Mouse (Mus musculus) cerebellum, adult 11 months (tissue): ENCODE measurements around the gene Hoxd9.

Experiments used
- DNase-seq: peaks from one replicate; pipeline ENCODE4 v3.0.0; 2022

The Hoxd9 gene

DNA sequence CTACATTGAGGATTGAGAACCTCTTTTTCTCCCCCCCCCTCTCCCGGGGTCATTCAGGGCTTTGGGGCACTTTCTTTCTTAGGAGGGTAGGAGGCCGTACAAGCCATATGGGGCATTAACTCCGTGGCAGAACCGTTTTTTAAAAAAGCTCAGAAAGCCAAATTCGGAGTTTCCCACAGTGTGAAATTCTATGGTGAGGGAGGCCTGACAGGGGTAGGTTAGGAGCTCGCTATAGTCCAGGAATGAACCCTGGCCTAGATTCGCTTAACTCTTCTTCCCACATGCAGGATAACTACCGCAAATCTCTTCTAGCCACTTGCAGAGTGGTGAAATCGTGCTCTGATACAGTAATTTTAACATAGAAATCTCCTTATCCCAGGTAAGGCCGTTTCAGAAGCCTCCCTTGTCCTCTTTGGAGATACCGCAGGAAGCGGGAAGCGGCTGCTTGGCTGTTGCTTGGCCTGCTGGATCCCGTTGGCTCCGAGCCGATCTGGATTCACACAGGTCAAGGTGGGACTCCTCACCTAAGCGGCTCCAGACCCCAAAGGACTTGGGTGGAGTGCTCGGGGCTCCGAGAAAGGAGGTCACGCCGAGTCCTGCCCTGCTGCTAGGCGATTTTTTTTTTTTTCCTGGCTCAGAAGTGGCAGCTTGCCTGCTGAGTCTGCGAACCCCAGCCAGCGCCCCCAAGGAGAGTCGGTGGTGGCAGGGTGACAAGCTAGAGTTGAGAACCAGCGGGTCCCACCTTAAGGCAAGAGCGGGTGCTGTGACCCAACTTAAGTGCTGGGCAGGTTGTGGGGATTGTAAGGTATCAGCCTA is 37.7 kb downstream of the Hoxd9 start:
- DNase-seq = no peak

DNA sequence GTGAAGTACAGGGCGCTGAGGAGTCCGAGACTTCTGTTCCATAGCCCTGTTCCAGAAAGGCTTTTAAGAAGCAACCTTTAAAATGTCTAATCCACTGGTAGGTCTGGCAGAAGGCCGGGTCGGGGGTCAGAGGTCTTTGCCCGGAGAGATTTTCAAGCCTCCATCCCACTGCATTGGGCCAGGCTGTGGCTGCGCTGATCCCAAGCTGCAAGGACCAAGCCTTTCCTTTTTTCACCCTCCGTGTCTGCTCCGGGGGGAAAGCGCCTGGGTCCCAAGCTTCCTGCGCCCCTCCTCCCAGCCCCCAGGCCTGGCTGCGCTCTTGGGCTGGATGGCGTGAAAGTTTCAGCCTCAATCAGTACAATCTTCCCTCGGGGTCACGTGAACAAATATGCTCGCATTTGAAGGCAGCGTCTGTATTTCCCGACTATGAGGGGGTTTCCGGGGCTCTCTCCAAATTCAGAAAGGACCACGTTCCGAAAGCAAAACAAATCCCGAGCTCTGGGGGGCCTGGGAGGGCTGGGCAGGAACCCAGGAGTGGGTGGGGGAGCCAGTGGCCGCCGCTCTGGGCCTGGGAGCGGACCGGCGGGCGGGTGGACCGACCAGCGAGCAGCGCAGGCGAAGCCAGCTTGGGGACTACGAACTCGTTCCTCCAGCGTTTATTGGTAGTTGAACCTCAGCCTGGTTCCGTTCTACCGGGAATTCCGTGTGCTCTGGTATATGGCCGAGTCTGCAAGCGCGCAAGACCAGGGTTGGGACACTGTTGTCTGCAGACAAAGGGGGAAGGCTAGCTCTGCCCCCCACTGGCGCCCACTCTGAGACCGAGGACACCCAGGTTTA is 38.5 kb downstream of the Hoxd9 start:
- DNase-seq = no peak

GRCm38 (mm10) chr2:74736688-74737577 is 39.4 kb downstream of the Hoxd9 start:
- no peak for DNase-seq

GRCm38 (mm10) chr2:74737578-74738070 is 40.1 kb downstream of the Hoxd9 start:
- DNase-seq = no peak

GRCm38 (mm10) chr2:74738623-74739475 is 41.3 kb downstream of the Hoxd9 start:
- no peak for DNase-seq

GRCm38 (mm10) chr2:74739476-74739800 is 41.9 kb downstream of the Hoxd9 start:
- DNase-seq = no peak

DNA sequence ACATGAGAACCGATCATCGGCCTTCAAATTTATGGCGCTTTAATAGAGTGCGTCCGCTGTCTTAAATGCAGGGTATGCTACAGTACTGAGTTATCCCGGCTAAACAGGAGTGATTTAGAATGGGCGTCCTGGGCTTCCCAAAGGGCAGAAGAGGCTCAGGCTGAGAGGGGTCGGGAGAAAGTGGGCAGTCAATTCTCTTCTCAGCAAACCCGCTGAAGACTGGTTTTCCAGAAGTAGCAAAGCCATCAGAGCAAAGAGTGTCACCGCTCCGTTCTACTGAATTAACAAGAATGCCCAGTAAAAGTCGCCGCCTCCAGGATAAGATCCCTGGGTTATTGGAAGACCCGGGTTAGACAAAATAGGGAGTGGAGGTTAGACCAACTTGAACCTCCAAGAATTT is 42.3 kb downstream of the Hoxd9 start:
- no peak for DNase-seq

DNA sequence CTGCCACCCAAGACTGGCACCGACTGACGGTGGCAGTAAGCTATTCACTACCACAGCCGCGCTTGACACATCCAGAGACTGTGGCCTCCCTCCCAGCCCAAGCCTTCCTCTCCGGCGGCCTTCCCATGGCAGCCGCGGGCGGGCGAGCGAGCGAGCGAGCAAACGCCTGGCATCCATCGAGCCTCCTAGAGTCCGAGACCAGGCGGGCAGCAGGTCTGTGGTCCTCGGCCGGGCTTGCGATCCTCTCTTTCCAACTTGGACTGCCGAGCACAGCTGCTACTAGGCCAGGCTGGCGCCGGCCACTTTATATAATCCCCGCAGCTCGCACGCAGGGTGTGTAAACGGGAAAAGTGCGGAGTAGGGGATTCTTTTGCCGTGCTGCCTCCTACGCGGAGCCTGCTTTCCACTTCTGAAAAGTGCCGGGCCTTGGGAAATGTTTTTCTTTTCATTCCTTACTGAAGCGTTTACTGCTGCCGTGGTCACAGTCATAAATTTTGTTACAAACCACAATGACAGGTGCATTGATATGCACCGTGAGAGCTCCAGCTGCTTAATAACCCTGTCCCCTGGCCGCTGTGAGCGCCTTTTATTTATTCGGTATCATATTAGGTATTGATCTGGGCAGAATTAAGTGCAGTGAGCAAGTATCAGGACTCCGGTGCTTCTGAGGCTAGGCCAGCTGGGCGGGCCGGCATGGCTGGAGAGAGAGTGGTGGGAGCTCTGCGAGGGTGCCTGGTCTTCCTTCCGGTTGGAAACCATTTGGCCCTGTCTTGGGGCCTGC is 43.0 kb downstream of the Hoxd9 start:
- no peak for DNase-seq

- DNase-seq = no peak
These were observed 43.9 kb downstream of the Hoxd9 start for GRCm38 (mm10) chr2:74741252-74741978.

- DNase-seq = no peak
These were observed 44.4 kb downstream of the Hoxd9 start for GRCm38 (mm10) chr2:74741979-74742277.

DNA sequence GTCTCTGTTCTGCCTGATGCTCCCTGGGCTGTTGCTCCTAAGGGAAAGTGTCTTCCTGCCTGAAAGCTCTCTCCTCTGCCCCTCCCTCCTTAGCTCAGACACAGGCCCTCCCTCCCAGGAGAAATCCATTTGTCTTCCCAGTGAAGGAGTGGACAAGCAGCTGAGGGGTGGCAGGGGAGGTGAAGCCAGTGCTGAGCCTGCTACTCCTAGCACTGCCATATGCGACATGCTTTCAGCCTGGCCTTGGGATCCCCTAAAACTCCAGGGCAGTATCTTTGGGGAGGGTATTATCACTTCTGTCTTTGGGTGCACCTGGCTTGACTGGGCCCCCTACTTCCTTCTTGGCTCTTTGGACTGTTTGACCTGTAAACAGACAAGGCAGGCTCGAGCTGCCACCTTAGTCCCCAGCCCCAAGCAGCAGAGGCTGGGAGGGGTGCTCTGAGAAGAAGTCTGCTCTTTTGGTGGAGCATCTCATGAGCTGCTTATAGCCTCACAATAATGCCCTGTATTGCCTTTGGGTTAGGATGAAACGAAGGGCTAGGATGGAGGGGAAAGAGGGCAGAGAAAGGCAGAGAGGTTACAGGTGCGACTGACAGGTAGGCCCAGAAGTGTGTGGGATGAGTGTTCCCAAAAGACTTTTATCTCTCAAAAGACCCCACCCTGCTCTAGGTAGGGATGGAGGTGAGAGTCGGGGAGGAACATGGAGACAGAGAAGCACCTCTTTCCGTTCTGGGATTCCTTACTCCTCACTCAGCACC is 48.2 kb downstream of the Hoxd9 start:
- DNase-seq = no peak

DNA sequence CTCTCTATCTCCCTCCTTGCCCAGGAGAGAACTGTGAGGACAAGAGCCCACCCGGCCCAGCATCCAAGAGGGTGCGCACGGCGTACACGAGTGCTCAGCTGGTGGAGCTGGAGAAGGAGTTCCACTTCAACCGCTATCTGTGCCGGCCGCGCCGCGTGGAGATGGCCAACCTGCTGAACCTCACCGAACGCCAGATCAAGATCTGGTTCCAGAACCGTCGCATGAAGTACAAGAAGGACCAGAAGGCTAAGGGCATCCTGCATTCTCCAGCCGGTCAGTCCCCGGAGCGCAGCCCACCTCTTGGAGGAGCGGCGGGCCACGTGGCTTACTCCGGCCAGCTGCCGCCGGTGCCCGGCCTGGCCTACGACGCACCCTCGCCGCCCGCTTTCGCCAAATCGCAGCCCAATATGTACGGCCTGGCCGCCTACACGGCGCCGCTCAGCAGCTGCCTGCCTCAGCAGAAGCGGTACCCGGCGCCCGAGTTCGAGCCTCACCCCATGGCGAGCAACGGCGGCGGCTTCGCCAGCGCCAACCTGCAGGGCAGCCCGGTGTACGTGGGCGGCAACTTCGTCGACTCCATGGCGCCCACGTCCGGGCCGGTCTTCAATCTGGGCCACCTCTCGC is 48.9 kb downstream of the Hoxd9 start:
- no peak for DNase-seq

- DNase-seq = no peak
These were observed 49.5 kb downstream of the Hoxd9 start for GRCm38 (mm10) chr2:74747006-74747405.

DNA sequence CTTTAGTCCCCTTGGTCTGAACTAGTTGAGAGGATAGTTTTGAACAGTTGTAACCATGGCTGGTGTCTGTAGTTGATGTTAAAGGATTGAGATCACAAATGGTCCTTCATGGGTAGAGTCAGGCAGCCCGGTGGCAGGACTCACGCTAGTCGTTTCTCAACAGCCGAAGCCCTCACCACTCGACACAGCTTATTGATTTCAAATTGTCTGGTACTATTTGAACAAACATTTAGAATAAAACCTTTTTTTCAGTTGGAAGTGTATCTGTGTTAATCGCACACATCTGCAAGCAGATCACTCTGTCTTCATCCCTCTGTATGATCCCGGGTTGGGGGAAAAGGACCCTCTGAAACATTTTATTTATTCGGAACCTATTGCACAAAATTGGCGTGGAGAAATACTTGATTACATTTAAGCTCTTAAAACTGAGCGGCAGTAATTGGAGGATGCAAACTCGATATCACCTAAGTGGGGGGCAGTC is 50.2 kb downstream of the Hoxd9 start:
- DNase-seq = no peak

DNA sequence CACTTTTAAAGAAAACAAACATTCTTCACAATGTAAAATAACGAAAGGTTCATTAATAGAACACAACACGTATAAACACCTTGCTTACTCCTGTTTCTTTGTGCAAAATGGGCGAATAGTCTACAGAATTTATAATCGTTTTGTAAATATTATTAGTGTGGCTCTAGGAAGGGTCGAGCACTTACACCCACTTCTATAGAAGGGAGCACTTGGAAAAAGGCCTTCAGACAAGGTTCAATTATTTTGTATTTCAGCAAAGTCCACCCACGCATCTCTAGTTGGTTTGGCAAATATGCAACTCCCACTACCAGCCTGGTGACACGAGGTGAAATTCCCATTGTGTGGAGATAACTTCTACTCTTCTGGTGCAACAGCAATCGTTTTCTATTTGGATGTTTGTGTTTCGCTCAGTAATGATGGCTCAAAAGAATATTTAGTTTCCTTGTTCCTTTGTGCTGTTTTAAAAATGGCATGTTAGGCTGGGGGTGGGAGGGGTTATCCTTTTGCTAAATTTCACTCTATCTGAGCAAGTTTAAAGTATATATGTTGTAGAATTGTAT is 51.0 kb downstream of the Hoxd9 start:
- DNase-seq = no peak

- no peak for DNase-seq
These were observed 52.0 kb downstream of the Hoxd9 start for GRCm38 (mm10) chr2:74749337-74750121.
